Mouse (Mus musculus) embryo, embryonic 11.5 days (tissue): Measurements from ENCODE around the gene Spint1.

ENCODE experiments used
- DNase-seq: peaks from one replicate; pipeline ENCODE4 v3.0.0-alpha.2; 2012; ENCODE audit warnings: low read depth, low spot score

Spint1 gene

DNA sequence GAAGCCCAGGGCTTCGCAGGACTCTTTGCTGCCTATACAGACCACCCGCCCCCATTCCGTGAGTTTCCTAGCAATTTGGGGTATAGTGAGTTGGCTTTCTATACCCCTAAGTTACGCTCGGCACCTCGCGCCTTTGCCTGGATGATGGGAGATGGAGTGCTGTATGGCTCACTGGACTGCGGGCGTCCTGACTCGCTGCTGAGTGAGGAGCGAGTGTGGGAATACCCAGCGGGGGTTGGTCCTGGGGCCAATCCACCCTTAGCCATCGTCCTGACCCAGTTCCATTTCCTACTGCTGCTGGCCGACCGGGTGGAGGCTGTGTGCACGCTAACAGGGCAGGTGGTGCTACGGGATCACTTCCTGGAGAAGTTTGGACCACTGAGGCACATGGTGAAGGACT lies 56.1 kb downstream of the Spint1 start:
- DNase-seq = no peak

DNA sequence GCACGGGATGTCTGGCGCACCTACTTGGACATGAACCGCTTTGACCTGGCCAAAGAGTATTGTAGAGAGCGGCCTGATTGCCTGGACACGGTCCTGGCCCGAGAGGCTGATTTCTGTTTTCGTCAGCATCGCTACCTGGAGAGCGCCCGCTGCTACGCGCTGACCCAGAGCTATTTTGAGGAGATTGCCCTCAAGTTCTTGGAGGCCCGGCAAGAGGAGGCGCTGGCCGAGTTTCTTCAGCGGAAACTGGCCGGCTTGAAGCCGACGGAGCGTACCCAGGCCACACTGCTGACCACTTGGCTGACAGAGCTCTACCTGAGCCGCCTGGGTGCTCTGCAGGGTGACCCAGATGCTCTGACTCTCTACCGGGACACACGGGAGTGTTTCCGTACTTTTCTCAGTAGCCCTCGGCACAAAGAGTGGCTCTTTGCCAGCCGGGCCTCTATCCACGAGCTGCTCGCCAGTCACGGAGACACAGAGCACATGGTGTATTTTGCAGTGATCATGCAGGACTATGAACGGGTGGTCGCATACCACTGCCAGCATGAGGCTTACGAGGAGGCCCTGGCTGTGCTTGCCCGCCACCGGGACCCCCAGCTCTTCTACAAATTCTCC lies 56.7 kb downstream of the Spint1 start:
- no peak for DNase-seq

DNA sequence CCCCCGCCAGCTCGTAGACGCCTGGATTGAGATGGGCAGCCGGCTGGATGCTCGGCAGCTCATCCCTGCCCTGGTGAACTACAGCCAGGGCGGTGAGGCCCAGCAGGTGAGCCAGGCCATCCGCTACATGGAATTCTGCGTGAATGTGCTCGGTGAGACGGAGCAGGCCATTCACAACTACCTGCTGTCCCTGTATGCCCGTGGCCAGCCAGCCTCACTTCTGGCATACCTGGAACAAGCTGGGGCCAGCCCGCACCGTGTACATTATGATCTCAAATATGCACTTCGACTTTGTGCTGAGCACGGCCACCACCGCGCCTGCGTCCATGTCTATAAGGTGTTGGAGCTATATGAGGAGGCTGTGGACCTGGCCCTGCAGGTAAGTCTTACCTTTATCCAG lies 57.2 kb downstream of the Spint1 start:
- no peak for DNase-seq

DNA sequence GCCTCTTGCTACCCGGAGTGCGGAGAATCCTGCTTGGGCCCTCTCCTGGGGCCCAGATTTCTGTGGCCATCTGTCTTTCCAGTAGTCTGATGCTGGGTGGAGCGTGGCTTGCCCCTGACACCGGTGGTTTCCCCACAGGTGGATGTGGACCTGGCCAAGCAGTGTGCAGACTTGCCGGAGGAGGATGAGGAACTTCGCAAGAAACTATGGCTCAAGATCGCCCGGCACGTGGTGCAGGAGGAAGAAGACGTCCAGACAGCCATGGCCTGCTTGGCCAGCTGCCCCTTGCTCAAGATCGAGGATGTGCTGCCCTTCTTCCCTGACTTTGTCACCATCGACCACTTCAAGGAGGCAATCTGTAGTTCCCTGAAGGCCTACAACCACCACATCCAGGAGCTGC lies 59.6 kb downstream of the Spint1 start:
- DNase-seq = no peak

DNA sequence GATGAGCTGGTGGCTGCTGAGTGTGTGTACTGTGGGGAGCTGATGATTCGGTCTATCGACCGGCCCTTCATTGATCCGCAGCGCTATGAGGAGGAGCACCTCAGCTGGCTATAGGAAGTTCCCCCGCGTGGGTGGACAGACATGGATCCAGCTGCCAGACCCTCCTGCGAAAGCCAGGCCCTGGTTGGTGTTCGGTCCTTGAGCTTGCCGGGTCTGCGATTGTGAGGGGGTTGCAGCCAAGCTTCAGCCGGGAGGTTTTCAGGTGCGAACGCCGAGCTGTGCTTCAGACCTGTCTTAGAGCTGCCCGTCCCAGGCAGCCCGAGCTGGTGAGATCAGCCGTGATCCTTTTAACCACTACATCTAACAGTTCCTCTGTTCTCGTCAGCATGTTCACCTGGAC lies 60.3 kb downstream of the Spint1 start:
- no peak for DNase-seq

DNA sequence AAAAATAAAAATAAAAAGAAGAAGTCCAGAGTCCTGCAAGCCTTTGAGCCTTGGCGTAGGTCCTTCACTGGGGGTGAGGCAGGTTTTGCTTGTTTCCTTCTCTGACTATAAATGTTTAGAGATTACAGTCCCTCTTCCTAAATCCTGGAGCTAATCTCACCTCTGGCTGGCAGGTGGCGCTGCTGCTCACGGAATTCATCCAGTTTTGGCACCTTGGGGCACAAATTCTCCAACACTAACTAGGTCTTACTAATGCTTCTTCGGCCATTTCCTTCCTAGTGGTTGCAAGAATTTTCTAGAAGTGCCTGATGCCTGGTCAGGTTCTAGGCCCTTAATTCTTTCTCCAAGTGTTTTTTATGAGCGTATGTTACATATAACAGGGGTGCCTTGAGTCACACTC lies 61.2 kb downstream of the Spint1 start:
- no peak for DNase-seq

DNA sequence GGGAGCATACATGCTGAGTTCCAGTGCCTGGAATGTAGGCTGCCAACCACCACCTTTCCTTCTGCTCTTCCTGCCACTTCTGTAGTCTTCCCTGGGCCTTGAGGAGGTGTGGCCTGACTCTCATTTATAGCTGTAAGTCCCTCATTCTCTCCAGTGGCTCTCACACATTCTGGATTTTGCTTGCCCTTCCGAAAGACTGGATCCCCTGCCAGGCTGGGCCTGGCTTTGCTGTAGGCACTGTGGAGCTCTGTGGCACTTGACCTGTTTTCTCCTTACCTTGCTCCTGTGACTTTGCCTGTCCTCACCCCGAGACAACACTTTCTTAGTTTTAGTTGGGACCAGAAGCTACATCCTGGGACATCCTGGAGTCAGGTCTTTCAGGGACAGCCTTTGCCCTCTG lies 61.7 kb downstream of the Spint1 start:
- DNase-seq = no peak
